Mouse (Mus musculus) E14TG2a.4 (cell line): ENCODE data around the gene Ccnk.

Experiments
- H3K27me3 ChIP-seq: 2 replicates; pipeline ENCODE4 v1.6.1; 2014; ENCODE audit warnings: low read length, control low read depth; ENCODE audit not compliant: insufficient read depth
- H3K36me3 ChIP-seq: 2 replicates; pipeline ENCODE4 v1.6.1; 2014; ENCODE audit warnings: low read length, control low read depth; ENCODE audit not compliant: insufficient read depth
- H3K4me1 ChIP-seq: replicated peaks from 2 replicates; pipeline ENCODE4 v1.6.1; 2014; ENCODE audit warnings: low read depth, low read length, control low read depth
- H3K4me3 ChIP-seq: replicated peaks from 2 replicates; pipeline ENCODE4 v1.5.1; 2014; ENCODE audit warnings: mild to moderate bottlenecking, low read length
- H3K9me3 ChIP-seq: 2 replicates; pipeline ENCODE4 v1.6.1; 2014; ENCODE audit warnings: low read length, control low read depth
- CTCF ChIP-seq: conservative IDR thresholded peaks from 2 replicates; pipeline ENCODE4 v1.5.1; 2014; ENCODE audit warnings: low read length
- NANOG ChIP-seq: IDR thresholded peaks from 2 replicates; pipeline ENCODE4 v1.6.1; 2014; ENCODE audit warnings: borderline replicate concordance, low read length, mixed read lengths
- POU5F1 ChIP-seq: IDR thresholded peaks from 2 replicates; pipeline ENCODE4 v1.6.1; 2014; ENCODE audit warnings: low read length, borderline replicate concordance

The Ccnk gene

DNA sequence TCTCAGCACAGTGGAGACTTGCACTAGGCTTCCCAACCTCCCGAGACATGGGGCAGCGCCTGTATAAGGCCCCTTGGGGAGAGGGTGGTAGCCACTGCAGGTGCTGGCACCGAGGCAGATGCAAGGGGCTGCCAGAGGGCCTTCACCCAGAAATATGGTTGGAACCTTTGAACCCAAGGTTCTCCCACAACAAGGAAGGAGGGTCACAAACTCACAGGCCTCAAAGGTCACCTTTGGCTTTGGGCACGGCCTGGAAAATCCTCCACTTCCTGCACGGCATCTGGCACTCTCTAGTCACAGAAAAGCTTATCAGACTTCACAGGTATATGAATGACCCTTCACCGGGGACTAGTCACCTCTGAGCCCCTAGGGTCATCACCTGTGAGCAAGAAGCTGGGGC, 54.4 kb downstream of the Ccnk start:
- no peak overlapping the region for H3K4me3 ChIP-seq
- no peaks in the 10 kb centered on the region for H3K36me3 ChIP-seq
- H3K4me1 ChIP-seq = peaks cover 79% of the 10 kb centered on the region
- H3K9me3 ChIP-seq = no peaks in the 10 kb centered on the region
- H3K27me3 ChIP-seq = no peaks in the 10 kb centered on the region
- TF ChIP-seq CTCF (no peak), NANOG (no peak), POU5F1 (no peak)

DNA sequence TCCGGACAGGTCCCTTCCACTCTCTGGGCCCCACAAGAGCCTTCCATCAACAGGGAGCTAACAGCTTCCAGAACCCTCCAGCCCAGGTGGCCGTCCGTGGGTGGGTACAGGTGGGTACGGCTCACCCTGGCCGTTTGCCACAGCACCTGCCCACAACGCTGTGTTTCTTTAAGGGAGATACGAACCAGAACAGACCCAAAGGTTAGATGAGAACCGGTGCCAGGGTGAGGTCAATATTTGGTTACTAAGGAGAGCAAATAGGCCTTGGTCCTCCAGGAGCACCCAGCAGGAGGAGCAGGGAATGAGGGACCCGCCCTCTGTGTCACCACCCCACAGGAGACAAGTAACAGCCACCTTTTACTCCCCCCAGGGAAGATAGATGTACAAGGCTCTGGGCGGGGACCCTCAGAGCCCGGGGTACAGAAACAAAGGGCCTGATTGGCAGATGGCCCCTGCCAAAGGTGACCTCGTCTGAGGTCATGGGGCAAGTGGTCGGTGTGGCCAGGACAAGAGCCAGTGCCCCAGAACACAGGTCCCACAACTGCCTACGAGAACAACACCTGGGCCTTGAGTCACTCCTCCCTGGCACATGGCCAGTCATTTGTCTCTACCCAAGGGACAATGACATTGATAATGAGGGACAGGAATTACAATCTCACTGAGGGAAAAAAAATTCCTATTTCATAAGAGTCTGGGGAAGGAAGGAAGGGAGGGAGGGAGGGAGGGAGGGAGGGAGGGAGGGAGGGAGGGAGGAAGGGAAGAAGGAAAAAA, 55.6 kb downstream of the Ccnk start:
- Histone ChIP-seq H3K36me3 (no peaks in the 10 kb centered on the region), H3K9me3 (no peaks in the 10 kb centered on the region), H3K4me3 (no peak overlapping the region), H3K4me1 (peaks cover 84% of the 10 kb centered on the region), H3K27me3 (no peaks in the 10 kb centered on the region)
- TF ChIP-seq NANOG (no peak), POU5F1 (no peak), CTCF (no peak)

GRCm38 (mm10) chr12:108235976-108236555, 56.7 kb downstream of the Ccnk start:
- Histone ChIP-seq H3K4me1 (peaks cover 90% of the 10 kb centered on the region), H3K4me3 (no peak overlapping the region), H3K36me3 (no peaks in the 10 kb centered on the region), H3K27me3 (no peaks in the 10 kb centered on the region), H3K9me3 (no peaks in the 10 kb centered on the region)
- no peak for TF ChIP-seq CTCF

GRCm38 (mm10) chr12:108237300-108238006, 58.1 kb downstream of the Ccnk start:
- Histone ChIP-seq H3K27me3 (no peaks in the 10 kb centered on the region), H3K4me3 (no peak overlapping the region), H3K36me3 (no peaks in the 10 kb centered on the region), H3K4me1 (peaks cover 86% of the 10 kb centered on the region), H3K9me3 (no peaks in the 10 kb centered on the region)
- no peak for TF ChIP-seq POU5F1
- TF ChIP-seq NANOG = no peak
- TF ChIP-seq CTCF = no peak

GRCm38 (mm10) chr12:108238395-108239035, 59.1 kb downstream of the Ccnk start:
- Histone ChIP-seq H3K9me3 (no peaks in the 10 kb centered on the region), H3K27me3 (no peaks in the 10 kb centered on the region), H3K4me1 (peaks cover 88% of the 10 kb centered on the region), H3K36me3 (no peaks in the 10 kb centered on the region), H3K4me3 (no peak overlapping the region)
- no peak for TF ChIP-seq NANOG

- no peak for TF ChIP-seq POU5F1
- TF ChIP-seq CTCF = no peak
- Histone ChIP-seq H3K4me3 (no peak overlapping the region), H3K27me3 (no peaks in the 10 kb centered on the region), H3K9me3 (no peaks in the 10 kb centered on the region), H3K36me3 (no peaks in the 10 kb centered on the region), H3K4me1 (peaks cover 82% of the 10 kb centered on the region)
These were observed 60.1 kb downstream of the Ccnk start for GRCm38 (mm10) chr12:108239441-108239840.

DNA sequence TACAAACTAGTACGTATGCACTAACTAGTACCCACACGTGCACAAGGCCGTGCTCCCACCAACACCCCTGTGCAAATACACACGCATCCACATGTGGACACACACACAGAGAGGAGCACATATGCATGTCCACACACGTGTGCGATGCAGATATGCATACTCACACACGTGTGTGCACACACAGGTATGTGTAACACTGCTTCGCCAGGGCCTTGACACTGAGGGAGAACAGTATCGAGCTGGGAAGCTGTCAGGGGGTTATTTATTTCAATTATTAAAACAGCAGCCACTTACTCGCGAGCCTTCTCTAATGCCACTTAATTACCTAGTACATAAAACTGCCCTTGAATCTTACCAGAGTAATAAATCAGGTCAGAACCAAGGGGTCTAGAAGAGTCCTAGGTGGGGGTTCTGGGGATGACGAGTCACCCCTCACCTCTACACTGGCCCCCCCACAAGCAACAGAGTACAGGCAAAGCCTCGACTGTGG, 61.1 kb downstream of the Ccnk start:
- Histone ChIP-seq H3K9me3 (no peaks in the 10 kb centered on the region), H3K36me3 (no peaks in the 10 kb centered on the region), H3K27me3 (no peaks in the 10 kb centered on the region), H3K4me1 (peaks cover 83% of the 10 kb centered on the region), H3K4me3 (peak overlapping the region; percentile 63)
- TF ChIP-seq NANOG (no peak), POU5F1 (no peak), CTCF (no peak)

DNA sequence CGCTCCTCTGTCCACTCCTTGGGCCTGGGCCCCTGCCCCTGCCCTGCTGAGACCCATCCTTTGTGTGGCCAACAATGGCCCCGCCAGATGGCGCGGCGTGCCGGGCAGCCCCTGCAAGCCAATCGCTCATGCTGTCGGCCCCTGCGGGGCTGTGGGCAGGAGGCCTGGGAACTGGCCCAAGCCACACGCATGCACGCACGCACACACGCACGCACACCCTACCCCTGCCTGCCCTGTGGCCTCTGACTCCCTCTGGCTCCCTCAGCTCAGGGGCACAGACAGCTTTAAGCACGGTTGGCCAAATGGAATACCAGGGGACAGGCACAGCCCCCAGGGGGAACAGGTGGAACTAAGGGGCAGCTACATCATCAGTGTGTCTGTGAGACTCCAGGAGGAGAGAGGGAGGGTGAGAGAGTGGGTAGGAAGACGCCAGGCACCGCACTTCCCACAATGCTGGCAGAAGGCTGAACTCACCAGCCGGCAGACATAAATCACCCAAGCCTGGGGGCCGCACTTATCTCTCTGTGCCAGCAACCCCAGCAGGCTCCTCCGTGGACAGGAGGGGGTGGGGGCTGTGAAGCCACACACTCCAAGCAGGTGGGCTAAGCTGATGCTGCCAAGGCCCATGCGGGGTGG, 61.7 kb downstream of the Ccnk start:
- peak overlapping the region; percentile 63 for H3K4me3 ChIP-seq
- no peaks in the 10 kb centered on the region for H3K36me3 ChIP-seq
- no peaks in the 10 kb centered on the region for H3K27me3 ChIP-seq
- no peaks in the 10 kb centered on the region for H3K9me3 ChIP-seq
- H3K4me1 ChIP-seq = peaks cover 83% of the 10 kb centered on the region
- TF ChIP-seq POU5F1 = no peak
- no peak for TF ChIP-seq CTCF
- no peak for TF ChIP-seq NANOG
